Mouse (Mus musculus): ENCODE measurements around the gene Zfpm1.
A peak's percentile ranks its signal among the peaks of the same experiment; 100 is the strongest.

Zfpm1 gene

GRCm38 (mm10) chr8:122274651-122275391 lies 7.1 kb upstream of the Zfpm1 start:
- no peak for DNase-seq (ENCODE audit: low spot score in 2 of 2)

DNA sequence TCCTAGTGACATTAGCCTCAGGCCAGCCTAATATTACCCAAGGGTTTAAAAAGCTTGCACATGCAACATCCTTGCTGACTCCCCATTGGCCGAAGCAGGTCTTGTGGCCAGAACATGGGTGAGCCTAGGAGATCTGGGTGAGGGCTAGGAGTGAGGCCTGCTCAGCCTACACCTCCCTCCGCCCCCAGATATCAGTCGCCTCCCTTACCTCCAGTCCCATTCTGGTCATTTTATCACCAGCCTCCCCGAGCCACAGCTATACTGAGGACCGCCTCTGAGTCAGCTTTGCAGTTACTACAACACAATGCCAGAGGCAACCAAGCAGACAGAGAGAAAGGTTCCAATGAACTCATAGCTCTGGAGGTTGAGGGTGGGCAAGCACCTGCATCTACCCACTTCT lies 5.6 kb upstream of the Zfpm1 start:
- DNase-seq (ENCODE audit: low spot score in 2 of 2): no peak

GRCm38 (mm10) chr8:122277204-122277995 lies 4.5 kb upstream of the Zfpm1 start:
- no peak for DNase-seq (ENCODE audit: low spot score in 2 of 2)

DNA sequence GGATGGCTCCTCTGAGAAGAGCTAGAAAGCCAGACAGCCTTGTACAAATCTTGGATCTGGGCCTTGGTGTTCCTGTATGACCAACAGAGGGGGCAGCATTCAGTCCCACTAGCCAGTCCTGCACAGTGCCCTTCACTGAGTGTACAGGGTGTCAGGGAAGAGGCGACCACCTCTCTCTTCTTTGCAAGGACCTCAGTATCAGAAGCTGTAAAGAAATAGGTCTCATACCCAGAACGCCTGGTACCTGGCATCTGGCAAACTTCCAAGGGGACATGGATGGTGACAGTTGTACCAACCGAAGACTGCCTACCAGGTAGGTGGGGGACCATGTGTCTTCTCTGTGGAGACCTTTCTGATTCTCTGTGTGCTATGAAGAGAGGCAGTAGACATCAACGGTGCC lies 1.8 kb upstream of the Zfpm1 start:
- DNase-seq (ENCODE audit: low spot score in 2 of 2): no peak

GRCm38 (mm10) chr8:122280588-122281316 lies 1.2 kb upstream of the Zfpm1 start:
- DNase-seq (ENCODE audit: low spot score in 2 of 2): no peak

DNA sequence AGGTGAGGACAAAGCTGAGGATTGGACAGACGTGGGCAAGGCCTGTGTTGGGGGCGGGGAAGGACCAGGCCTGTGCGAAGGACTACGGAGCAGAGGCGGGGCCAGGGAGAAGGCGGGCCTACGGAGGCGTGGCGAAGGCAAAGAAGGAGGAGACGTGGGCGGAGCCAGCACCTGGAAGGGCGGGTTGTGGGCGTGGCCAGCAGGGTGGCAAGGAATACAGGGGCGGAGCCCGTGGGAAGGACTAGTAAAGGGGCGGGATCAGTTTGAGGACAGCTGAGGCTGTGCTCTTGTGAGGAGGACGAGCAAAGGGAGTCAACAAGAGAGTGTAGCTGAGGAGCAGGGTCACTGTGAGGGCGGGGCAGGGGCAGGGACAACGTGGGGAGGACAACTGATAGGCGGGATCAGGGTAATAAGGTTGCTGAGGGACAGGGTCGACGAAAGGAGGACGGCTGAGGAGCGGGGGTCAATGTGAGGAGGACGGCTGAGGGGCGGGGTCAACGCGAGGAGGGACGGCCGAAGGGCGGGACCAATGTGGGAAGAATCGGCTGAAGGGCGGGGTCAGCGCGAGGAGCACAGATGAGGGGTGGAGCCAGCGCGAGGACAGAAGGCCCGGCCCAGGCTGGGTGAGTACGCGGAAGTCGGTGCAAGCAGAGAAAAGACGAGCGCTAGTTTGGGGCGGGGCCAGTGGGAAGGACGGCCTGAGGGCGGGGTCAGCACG lies 465 bp upstream of the Zfpm1 start:
- DNase-seq (ENCODE audit: low spot score in 2 of 2): peak; percentile 100

DNA sequence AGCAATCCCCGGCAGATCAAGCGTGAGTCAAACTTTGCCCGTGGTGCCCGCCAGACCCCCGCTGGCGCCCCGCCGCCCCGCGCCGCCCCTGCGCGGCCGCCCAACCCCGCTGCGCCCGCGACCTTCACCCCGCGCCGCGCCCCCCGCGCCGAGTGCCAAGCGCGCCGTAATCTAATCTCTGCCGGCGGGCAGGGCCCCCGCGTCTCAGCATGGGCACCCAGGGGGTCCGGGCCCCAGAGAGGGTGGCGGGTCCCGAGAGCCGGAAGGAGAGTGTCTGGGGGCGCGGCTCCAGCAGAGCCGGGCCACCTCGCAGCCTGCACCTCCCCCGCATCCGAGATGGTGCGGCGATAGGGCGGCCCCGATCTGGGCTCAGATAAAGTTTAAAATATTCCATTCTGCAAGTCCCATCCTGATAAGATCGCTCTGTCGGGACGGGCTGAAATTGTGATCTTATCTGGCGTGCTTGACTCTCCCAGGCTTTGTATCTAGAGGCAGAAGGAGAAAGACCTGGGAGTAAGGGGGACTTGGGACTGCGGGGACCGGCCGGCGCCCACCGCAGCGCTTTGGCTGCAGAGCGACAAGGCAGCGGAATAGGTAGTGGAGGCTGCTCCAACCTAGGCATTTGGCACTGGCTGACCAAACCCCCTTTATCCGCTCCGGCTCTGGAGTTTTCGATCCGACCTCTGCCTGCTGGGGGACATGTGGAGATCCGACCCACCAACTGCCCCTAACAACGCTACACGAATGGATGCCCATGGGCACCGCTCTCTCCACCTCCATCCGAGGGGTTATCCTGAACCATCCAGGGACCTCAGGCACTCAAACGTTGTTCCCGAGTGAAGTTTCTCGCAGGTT lies 787 bp downstream of the Zfpm1 start:
- peak; percentile 51 to 53 for DNase-seq (ENCODE audit: low spot score in 2 of 2)

DNA sequence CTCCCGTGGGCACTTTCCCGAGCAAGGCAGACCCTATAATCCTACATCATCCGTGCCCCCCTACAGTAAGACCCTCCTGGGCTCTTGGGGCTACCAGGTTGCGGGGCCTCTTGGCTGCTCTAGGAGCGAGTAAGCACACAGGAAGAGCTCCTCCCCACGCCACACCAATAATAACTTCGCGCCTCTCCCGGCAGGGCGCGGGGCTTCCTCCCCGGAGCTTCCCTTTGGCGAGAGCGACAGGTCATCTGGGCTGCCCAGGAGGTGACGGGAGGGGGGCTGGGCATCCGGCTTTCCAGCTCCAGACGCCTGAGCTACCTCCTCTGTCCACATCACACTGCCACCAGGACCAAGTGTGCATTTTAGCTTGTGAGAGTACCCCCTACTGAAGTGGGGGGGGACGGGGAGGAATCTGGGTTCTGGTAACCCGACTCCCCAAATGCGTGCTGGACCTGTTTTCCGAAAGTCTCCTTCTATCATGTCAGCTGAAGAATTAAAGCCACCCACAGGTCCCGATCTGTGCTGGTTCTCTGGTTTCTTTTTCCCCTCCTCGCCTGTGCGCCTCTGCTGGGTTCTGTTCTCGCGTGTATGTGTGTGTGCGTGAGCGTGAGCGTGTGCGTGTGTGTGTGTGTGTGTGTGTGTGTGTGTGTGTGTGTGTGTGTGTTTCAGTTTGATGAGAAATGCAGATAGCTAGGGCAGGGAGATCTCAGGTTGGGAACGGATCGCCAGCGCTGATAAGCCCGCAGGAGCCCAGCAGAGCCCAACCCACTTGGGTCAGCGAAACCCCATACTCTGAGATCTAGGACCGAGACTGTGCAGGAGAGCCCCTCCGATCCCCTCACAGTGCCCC lies 1.6 kb downstream of the Zfpm1 start:
- peak; percentile 31 to 41 for DNase-seq (ENCODE audit: low spot score in 2 of 2)

- DNase-seq (ENCODE audit: low spot score in 2 of 2): peak; percentile 64 to 72
These were observed 2.3 kb downstream of the Zfpm1 start for GRCm38 (mm10) chr8:122284203-122284658.

DNA sequence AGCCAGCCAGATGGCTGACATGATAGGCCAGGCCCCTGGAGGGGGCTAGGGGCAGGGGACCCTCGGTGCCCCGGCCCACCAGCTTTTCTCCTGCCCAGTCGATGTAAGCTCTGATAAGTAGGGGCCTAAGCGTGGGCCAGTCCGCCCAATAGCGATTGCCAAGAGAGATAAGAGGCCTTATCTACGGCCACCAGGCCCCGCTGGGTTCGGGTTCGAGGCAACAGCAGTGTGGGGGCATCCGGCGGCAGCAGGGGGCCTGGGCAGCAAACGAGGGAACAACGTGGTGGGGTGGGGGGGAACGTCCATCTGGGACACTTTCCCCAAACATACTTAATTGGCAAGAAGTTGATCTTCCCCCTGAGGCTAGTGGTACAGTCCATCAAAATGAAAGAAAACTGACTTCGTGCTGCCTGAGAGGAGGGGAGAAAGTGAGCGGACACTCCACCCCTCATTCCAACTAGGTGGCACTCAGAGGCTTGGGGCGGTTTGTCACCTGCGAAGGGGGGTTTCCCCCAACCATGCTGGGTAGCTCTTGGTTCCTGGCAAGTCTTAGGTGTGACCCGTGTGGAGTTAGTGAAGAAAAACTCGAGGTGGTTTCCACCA lies 2.8 kb downstream of the Zfpm1 start:
- DNase-seq (ENCODE audit: low spot score in 2 of 2): peak; percentile 87 to 91

DNA sequence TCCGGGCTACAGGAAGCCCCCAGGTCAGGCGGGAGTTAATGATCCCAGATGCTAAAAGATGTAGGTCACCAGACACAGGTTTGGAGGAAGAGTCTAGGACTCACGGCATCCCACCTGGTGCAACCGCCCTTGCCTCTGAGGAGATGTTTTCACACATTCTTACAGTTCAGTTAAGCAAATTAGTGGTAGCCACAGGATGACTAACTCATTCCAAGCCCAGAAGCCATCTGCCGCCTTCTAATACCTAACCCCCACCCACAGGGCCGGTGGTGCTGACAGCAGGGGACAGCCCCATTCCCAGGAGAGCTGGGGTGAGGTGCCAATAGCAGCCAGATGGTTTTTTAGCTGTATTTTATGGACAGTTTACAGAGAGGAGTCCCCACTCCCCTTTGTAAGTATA lies 3.8 kb downstream of the Zfpm1 start:
- DNase-seq (ENCODE audit: low spot score in 2 of 2): peak; percentile 69 to 81

DNA sequence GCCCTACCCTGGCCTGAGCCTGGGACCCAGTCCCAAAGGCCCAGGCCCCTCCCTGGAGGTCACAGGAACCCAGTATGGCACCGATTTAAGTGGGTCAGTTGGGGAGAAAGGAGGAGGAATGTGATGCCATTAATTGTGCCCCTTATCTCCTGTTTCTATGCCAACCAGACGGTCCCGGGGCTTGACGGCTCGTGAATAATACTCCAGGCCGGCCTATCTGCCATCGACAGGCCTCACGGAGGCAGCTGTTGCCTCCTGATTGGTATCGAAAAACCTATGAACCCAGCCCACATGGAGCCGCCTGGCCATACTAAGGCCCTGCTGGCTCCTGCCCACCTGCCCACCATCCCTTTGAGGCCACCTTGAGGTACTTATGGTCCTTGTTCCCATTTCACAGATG lies 5.0 kb downstream of the Zfpm1 start:
- DNase-seq (ENCODE audit: low spot score in 2 of 2): no peak

DNA sequence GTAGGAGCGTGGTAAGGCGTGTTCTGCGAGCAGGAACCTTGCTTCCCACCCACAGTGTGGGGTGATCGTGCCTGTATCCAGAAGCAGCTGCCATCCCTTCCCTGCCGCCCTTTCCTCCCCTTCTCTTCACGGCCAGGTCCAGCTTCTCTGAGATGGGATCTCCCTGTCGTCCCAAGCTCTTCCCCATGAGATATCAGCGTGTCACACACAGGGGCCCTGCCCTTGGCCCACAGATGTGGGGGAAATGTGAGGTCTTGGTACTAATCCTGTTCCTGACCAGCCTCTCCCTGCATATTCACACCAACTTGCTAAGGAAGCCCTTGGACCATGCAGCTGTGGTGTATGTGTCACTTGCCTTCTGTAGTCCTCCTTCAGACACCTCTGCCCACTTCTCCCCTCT lies 5.8 kb downstream of the Zfpm1 start:
- no peak for DNase-seq (ENCODE audit: low spot score in 2 of 2)

GRCm38 (mm10) chr8:122288344-122288743 lies 6.4 kb downstream of the Zfpm1 start:
- peak in 1 of 2 experiments; percentile 54 for DNase-seq (ENCODE audit: low spot score in 2 of 2)

DNA sequence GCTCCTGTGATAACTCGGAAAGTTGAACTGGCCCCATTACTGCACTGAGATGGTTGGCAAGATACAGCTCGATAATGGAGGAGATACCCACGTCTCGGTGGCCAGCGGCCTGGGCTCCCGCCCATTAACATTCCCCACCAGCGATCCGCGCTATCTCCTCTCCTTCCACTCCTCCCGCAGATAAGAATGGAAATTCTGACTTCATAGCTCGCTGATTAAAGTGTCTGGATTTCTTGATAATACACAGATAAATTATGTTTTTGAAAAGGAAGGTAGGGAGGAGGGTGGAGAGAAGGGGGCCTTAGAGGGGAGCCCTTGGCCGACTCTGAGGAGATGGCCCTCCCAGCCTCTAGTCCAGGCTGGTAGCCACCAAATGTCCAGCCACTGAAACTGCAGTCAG lies 9.1 kb downstream of the Zfpm1 start:
- no peak for DNase-seq (ENCODE audit: low spot score in 2 of 2)

GRCm38 (mm10) chr8:122291549-122291948 lies 9.6 kb downstream of the Zfpm1 start:
- DNase-seq (ENCODE audit: low spot score in 2 of 2): no peak

GRCm38 (mm10) chr8:122293484-122293883 lies 11.5 kb downstream of the Zfpm1 start:
- DNase-seq (ENCODE audit: low spot score in 2 of 2): no peak

DNA sequence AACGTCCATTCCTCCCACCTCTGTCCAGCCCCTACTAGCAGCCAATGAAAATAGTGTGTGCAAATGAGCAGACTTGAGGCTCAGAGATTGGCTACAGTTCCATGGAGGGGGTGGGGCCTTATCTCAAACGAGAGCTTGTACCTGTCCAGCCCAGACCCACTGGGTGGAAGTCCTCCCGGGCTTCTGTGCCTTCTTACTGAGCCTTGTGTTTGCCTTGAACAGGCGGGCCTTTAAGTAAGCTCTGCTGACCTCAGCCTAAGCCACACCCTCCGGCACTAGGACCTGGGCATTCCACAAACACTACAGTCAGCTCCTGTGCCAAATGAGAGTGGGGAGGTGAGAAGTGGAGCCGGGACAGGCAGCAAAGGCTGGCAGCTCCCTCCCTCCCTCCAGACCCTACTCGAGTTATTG lies 12.3 kb downstream of the Zfpm1 start:
- DNase-seq (ENCODE audit: low spot score in 2 of 2): no peak

DNA sequence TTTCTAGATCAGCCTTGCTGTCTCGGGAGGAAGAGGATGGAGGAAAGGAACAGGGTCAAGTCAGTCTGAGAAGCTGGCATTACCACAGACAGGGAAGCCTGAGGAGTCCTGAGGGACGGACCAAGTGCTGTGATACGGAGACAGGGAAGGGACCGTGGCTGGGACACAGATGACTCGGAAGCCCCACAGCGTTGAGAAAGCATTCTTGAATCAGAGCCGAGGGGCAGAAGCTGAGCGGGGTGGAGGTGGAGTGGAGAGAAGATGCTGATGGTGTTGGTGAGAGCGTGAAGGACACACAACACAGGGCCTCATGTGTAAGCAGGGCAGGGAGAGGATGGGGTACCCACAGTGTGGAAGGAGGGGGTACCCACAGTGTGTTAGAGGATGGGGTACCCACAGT lies 13.4 kb downstream of the Zfpm1 start:
- DNase-seq (ENCODE audit: low spot score in 2 of 2): no peak

All from natural killer cell, adult 2 months (primary cell).